Mouse (Mus musculus) midbrain, embryonic 16.5 days (tissue): ENCODE measurements around the gene 9430038I01Rik. TPM values are rescaled to one million over a fixed set of nuclear protein-coding genes. Genes with fewer than 3 reads are reported as not detected.

ENCODE experiments used
- ATAC-seq: fragments of 200-750 bp; cut with Nextera tagmentation; 2 replicates; pipeline ENCODE4 v1.8.0; 2017; ENCODE audit warnings: moderate TSS enrichment
- H3K27ac ChIP-seq: fragments of 300-500 bp; sonication (generic); 2 replicates; pipeline ENCODE4 v1.5.1; 2014; ENCODE audit warnings: mild to moderate bottlenecking, low read length, mixed read lengths
- H3K27me3 ChIP-seq: fragments of 300-500 bp; sonication (generic); 2 replicates; pipeline ENCODE4 v1.6.1; 2014; ENCODE audit warnings: low read depth, low read length, mixed read lengths; ENCODE audit not compliant: control insufficient read depth, insufficient read depth
- H3K36me3 ChIP-seq: fragments of 300-500 bp; sonication (generic); 2 replicates; pipeline ENCODE4 v1.6.1; 2014; ENCODE audit warnings: mild to moderate bottlenecking, low read length, moderate library complexity, mixed read lengths; ENCODE audit not compliant: control insufficient read depth, insufficient read depth
- H3K4me1 ChIP-seq: fragments of 300-500 bp; sonication (generic); 2 replicates; pipeline ENCODE4 v1.6.1; 2014; ENCODE audit warnings: mild to moderate bottlenecking, low read length, mixed read lengths; ENCODE audit not compliant: control insufficient read depth, insufficient read depth
- H3K4me2 ChIP-seq: fragments of 300-500 bp; sonication (generic); 2 replicates; pipeline ENCODE4 v1.6.1; 2014; ENCODE audit warnings: mild to moderate bottlenecking, low read length, mixed read lengths
- H3K4me3 ChIP-seq: fragments of 300-500 bp; sonication (generic); 2 replicates; pipeline ENCODE4 v1.5.1; 2014; ENCODE audit warnings: low read depth, mild to moderate bottlenecking, low read length, moderate library complexity, mixed read lengths
- H3K9ac ChIP-seq: fragments of 300-500 bp; sonication (generic); 2 replicates; pipeline ENCODE4 v1.6.1; 2014; ENCODE audit warnings: low read depth, low read length, mixed read lengths
- H3K9me3 ChIP-seq: fragments of 300-500 bp; sonication (generic); replicated peaks from 2 replicates; pipeline ENCODE4 v1.6.1; 2014; ENCODE audit warnings: mild to moderate bottlenecking, low read length, mixed read lengths; ENCODE audit not compliant: control insufficient read depth, poor library complexity, severe bottlenecking
- WGBS: fragments of 180-500 bp; shearing (Covaris S2); extraction: QIAGEN DNeasy Blood & Tissue Kit; methylation state at CpG from one replicate; pipeline ENCODE4 v1.1.7; 2014; 5-methylcytosine and 5-hydroxymethylcytosine counted together
- polyA plus RNA-seq: library from polyadenylated mRNA; unstranded; fragments of >200 nt; fragmentation: Nextera tagmentation; extraction: Ambion mirVana; gene quantifications from 2 replicates; pipeline ENCODE4 v1.2.1, GENCODE M21; 2015

The 9430038I01Rik gene
- polyA plus RNA-seq, 1 experiment from 2014 or later, result 13.0 TPM

- WGBS, result 66% methylated on average over 4 of the region's 4 CpGs
- Histone ChIP-seq H3K36me3 (no peaks in the 10 kb centered on the region), H3K9ac (no peak overlapping the region), H3K27ac (no peak overlapping the region), H3K4me3 (no peak overlapping the region), H3K4me1 (no peaks in the 10 kb centered on the region), H3K27me3 (no peaks in the 10 kb centered on the region), H3K9me3 (no peaks in the 10 kb centered on the region), H3K4me2 (no peak overlapping the region)
- ATAC-seq, result no peak
Measured at GRCm38 (mm10) chr7:137426693-137427092, 16.1 kb upstream of the 9430038I01Rik start.

GRCm38 (mm10) chr7:137421236-137421635 lies 10.7 kb upstream of the 9430038I01Rik start:
- Histone ChIP-seq H3K27ac (no peak overlapping the region), H3K9ac (no peak overlapping the region), H3K36me3 (no peaks in the 10 kb centered on the region), H3K9me3 (no peaks in the 10 kb centered on the region), H3K4me1 (no peaks in the 10 kb centered on the region), H3K4me3 (no peak overlapping the region), H3K27me3 (no peaks in the 10 kb centered on the region), H3K4me2 (no peak overlapping the region)
- ATAC-seq, result no peak
- WGBS, result 95% methylated on average over 4 of the region's 4 CpGs

GRCm38 (mm10) chr7:137420550-137420949 lies 10.0 kb upstream of the 9430038I01Rik start:
- H3K4me2 ChIP-seq, result no peak overlapping the region
- H3K9me3 ChIP-seq, result no peaks in the 10 kb centered on the region
- H3K9ac ChIP-seq, result no peak overlapping the region
- H3K4me3 ChIP-seq, result no peak overlapping the region
- no peak overlapping the region for H3K27ac ChIP-seq
- 91% methylated on average over 2 of the region's 2 CpGs for WGBS
- no peaks in the 10 kb centered on the region for H3K27me3 ChIP-seq
- H3K4me1 ChIP-seq, result no peaks in the 10 kb centered on the region
- no peak for ATAC-seq
- no peaks in the 10 kb centered on the region for H3K36me3 ChIP-seq

GRCm38 (mm10) chr7:137414710-137415109 lies 4.1 kb upstream of the 9430038I01Rik start:
- Histone ChIP-seq H3K4me3 (no peak overlapping the region), H3K4me1 (peaks cover 4% of the 10 kb centered on the region; the same call in 1 of the 2 replicates), H3K27ac (no peak overlapping the region), H3K9me3 (no peaks in the 10 kb centered on the region), H3K27me3 (no peaks in the 10 kb centered on the region), H3K9ac (no peak overlapping the region), H3K4me2 (no peak overlapping the region), H3K36me3 (no peaks in the 10 kb centered on the region)
- WGBS, result 93% methylated on average over 7 of the region's 8 CpGs
- ATAC-seq, result no peak

- no peak for ATAC-seq
- Histone ChIP-seq H3K36me3 (no peaks in the 10 kb centered on the region), H3K4me1 (peaks cover 5% of the 10 kb centered on the region), H3K9ac (no peak overlapping the region), H3K27me3 (no peaks in the 10 kb centered on the region), H3K27ac (no peak overlapping the region), H3K4me3 (no peak overlapping the region), H3K4me2 (no peak overlapping the region), H3K9me3 (no peaks in the 10 kb centered on the region)
- whole genome bisulfite sequencing, result 93% methylated on average over 1 of the region's 1 CpGs
Measured at GRCm38 (mm10) chr7:137407428-137408058, 3.0 kb downstream of the 9430038I01Rik start.

- Histone ChIP-seq H3K9ac (no peak overlapping the region), H3K4me2 (no peak overlapping the region), H3K36me3 (no peaks in the 10 kb centered on the region), H3K4me3 (no peak overlapping the region), H3K27ac (no peak overlapping the region), H3K9me3 (no peaks in the 10 kb centered on the region), H3K4me1 (no peaks in the 10 kb centered on the region), H3K27me3 (no peaks in the 10 kb centered on the region)
- ATAC-seq, result no peak
- 87% methylated on average over 2 of the region's 2 CpGs for WGBS
Measured at GRCm38 (mm10) chr7:137404146-137404545, 6.4 kb downstream of the 9430038I01Rik start.

GRCm38 (mm10) chr7:137398973-137399372 lies 11.6 kb downstream of the 9430038I01Rik start:
- Histone ChIP-seq H3K27ac (no peak overlapping the region), H3K27me3 (no peaks in the 10 kb centered on the region), H3K9ac (no peak overlapping the region), H3K36me3 (no peaks in the 10 kb centered on the region), H3K9me3 (no peaks in the 10 kb centered on the region), H3K4me3 (no peak overlapping the region), H3K4me1 (no peaks in the 10 kb centered on the region), H3K4me2 (no peak overlapping the region)
- no peak for ATAC-seq
- WGBS, result 94% methylated on average over 4 of the region's 4 CpGs

GRCm38 (mm10) chr7:137397361-137397910 lies 13.1 kb downstream of the 9430038I01Rik start:
- no peak overlapping the region for H3K4me2 ChIP-seq
- no peak for ATAC-seq
- no peak overlapping the region for H3K9ac ChIP-seq
- no peak overlapping the region for H3K4me3 ChIP-seq
- H3K27ac ChIP-seq, result no peak overlapping the region
- no peaks in the 10 kb centered on the region for H3K9me3 ChIP-seq
- no peaks in the 10 kb centered on the region for H3K4me1 ChIP-seq
- no peaks in the 10 kb centered on the region for H3K36me3 ChIP-seq
- no peaks in the 10 kb centered on the region for H3K27me3 ChIP-seq
- WGBS, result 94% methylated on average over 8 of the region's 8 CpGs

GRCm38 (mm10) chr7:137395421-137395820 lies 15.1 kb downstream of the 9430038I01Rik start:
- H3K36me3 ChIP-seq, result no peaks in the 10 kb centered on the region
- no peak overlapping the region for H3K4me2 ChIP-seq
- H3K27ac ChIP-seq, result no peak overlapping the region
- ATAC-seq, result no peak
- no peaks in the 10 kb centered on the region for H3K4me1 ChIP-seq
- H3K9me3 ChIP-seq, result no peaks in the 10 kb centered on the region
- no peaks in the 10 kb centered on the region for H3K27me3 ChIP-seq
- H3K9ac ChIP-seq, result no peak overlapping the region
- H3K4me3 ChIP-seq, result no peak overlapping the region
- 78% methylated on average over 4 of the region's 4 CpGs for WGBS
